Mouse (Mus musculus): ENCODE measurements around the gene Man2b2. TPM values are rescaled to one million over a fixed set of nuclear protein-coding genes. Genes with fewer than 3 reads are reported as not detected.

Gene Man2b2
- 22.1 and 24.9 TPM in 2 replicates for polyA plus RNA-seq (2015; fragmentation: Nextera tagmentation; extraction: Ambion mirVana)

DNA sequence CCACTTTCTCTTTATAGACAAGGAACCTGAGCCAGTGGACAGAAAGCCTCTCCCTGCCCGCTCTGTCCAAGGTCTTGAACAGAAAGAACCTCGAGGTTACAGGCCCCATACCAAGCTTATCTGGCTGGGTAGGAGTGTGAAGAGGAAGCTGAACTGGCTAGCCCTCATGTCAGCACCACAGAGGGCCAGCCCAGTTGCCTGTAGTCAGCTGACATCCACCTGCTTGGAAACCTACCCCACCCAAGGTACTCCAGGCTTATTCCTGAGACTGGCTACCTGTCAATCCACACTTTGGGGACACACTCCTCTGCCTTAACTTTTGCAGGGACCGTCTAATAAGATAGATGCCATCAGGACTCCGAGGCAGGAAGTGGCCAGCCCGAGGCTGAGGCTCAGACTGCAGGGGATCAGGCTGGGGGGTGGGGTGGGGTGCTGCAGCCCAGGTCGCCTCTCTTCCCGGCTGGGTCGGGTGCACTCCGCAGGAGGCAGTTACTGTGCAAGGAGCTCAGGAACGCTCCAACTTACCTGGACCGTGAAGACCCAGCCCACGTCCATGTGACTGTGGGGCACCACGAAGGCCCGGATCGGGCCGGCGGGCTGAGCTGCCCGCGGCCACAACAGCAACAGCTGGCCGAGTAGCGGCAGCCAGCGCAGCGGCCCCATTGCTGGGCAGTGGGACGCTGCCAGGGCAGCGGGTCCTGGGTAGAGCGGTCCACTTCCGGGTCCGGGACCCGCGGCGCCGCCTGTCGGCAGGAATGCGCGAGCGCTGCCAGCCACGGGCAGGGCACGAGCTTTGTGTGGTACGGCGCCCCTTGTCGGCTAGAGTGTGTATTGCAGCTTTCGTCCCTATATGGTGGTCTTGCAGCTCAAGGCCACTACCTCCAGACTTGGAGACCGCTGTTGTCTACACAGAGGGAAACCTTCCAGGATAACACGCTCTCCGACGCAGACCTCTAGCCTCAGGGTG, at the start of gene Man2b2:
TSS of gene Man2b2 (minus strand) at position 741 of the 967 bp plus-strand sequence.
- no peak within 1 kb of the TSS for H3K27ac ChIP-seq (replicated peaks)

DNA sequence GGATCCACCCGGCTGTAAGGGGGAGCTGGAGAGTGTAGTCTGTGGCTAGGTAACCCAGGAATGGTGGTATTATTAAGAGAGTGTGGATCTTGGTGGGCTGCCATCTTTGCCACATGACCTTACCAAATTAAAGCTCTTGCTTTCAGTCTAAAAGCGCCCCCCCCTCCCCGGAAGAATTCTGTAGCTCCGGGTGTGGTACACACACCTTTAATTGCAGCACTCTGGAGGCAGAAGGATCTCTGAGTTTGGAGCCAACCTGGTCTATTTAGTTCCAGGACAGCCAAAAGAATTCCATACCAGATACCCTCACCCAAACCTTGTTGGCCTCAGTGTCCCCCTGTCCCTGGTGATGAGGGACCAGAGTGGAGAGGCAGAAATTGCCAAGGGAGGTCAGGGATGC, 48.3 kb upstream of the Man2b2 start:
- Histone ChIP-seq H3K4me2 (replicated peaks) (no peak overlapping the region), H3K9me3 (replicated peaks) (no peaks in the 10 kb centered on the region), H3K27ac (replicated peaks) (no peak overlapping the region), H3K36me3 (no peaks in the 10 kb centered on the region), H3K27me3 (peaks cover 13% of the 10 kb centered on the region), H3K4me1 (no peaks in the 10 kb centered on the region), H3K9ac (no peak overlapping the region), H3K4me3 (replicated peaks) (no peak overlapping the region)
- 81% methylated on average over 4 of the region's 4 CpGs for WGBS
- no peak for ATAC-seq (ENCODE audit: insufficient number of reproducible peaks, low FRiP score, low TSS enrichment, low read depth)

More for the DNA sequence above, at the start of gene Man2b2:
- peak; percentile 84 for ATAC-seq (ENCODE audit: insufficient number of reproducible peaks, low FRiP score, low TSS enrichment, low read depth)
- no peaks in the 10 kb centered on the region for H3K36me3 ChIP-seq
- peak within 1 kb of the TSS; percentile 84 for H3K4me2 ChIP-seq (replicated peaks)
- H3K4me1 ChIP-seq: peaks cover 8% of the 10 kb centered on the region
- H3K9me3 ChIP-seq (replicated peaks): no peaks in the 10 kb centered on the region
- WGBS: 3% methylated on average over 46 of the region's 46 CpGs
- H3K4me3 ChIP-seq (replicated peaks): peak within 1 kb of the TSS; percentile 66
- no peaks in the 10 kb centered on the region for H3K27me3 ChIP-seq
- peak within 1 kb of the TSS; percentile 66 for H3K9ac ChIP-seq

DNA sequence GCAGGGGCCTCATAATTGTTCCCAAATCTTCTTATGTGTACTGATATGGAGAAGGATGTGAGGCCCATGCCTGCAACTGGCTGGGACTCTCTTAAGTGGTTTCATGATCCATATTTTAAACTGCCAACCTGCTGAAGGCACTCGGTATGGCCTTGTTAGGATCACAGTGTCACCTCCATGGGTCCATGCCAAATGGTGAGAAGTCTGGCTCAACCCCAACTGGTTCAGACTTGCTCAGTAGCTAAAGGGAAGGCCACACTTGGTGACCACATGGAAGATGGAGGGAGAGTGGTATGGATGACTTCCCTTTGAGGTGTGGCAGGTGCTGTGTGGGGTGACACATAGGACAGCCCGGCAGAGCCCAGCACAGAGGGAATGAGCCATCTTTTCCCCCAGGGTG, 47.2 kb upstream of the Man2b2 start:
- no peaks in the 10 kb centered on the region for H3K4me1 ChIP-seq
- ATAC-seq (ENCODE audit: insufficient number of reproducible peaks, low FRiP score, low TSS enrichment, low read depth): no peak
- H3K9ac ChIP-seq: no peak overlapping the region
- H3K4me3 ChIP-seq (replicated peaks): no peak overlapping the region
- H3K27me3 ChIP-seq: peaks cover 21% of the 10 kb centered on the region
- WGBS: 77% methylated on average over 2 of the region's 2 CpGs
- no peaks in the 10 kb centered on the region for H3K9me3 ChIP-seq (replicated peaks)
- no peaks in the 10 kb centered on the region for H3K36me3 ChIP-seq
- H3K27ac ChIP-seq (replicated peaks): no peak overlapping the region
- no peak overlapping the region for H3K4me2 ChIP-seq (replicated peaks)

GRCm38 (mm10) chr5:36876777-36877396, 46.4 kb upstream of the Man2b2 start:
- no peak overlapping the region for H3K4me2 ChIP-seq (replicated peaks)
- H3K9ac ChIP-seq: no peak overlapping the region
- 37% methylated on average over 7 of the region's 7 CpGs for WGBS
- no peaks in the 10 kb centered on the region for H3K9me3 ChIP-seq (replicated peaks)
- H3K4me1 ChIP-seq: no peaks in the 10 kb centered on the region
- H3K27ac ChIP-seq (replicated peaks): no peak overlapping the region
- H3K27me3 ChIP-seq: peaks cover 28% of the 10 kb centered on the region
- no peak overlapping the region for H3K4me3 ChIP-seq (replicated peaks)
- ATAC-seq (ENCODE audit: insufficient number of reproducible peaks, low FRiP score, low TSS enrichment, low read depth): no peak
- no peaks in the 10 kb centered on the region for H3K36me3 ChIP-seq

- peaks cover 37% of the 10 kb centered on the region for H3K27me3 ChIP-seq
- no peak for ATAC-seq (ENCODE audit: insufficient number of reproducible peaks, low FRiP score, low TSS enrichment, low read depth)
- no peaks in the 10 kb centered on the region for H3K9me3 ChIP-seq (replicated peaks)
- 65% methylated on average over 4 of the region's 4 CpGs for WGBS
- no peaks in the 10 kb centered on the region for H3K36me3 ChIP-seq
- H3K4me3 ChIP-seq (replicated peaks): no peak overlapping the region
- H3K4me1 ChIP-seq: no peaks in the 10 kb centered on the region
- H3K4me2 ChIP-seq (replicated peaks): no peak overlapping the region
- no peak overlapping the region for H3K9ac ChIP-seq
- H3K27ac ChIP-seq (replicated peaks): no peak overlapping the region
These were observed 45.5 kb upstream of the Man2b2 start for GRCm38 (mm10) chr5:36875956-36876355.

DNA sequence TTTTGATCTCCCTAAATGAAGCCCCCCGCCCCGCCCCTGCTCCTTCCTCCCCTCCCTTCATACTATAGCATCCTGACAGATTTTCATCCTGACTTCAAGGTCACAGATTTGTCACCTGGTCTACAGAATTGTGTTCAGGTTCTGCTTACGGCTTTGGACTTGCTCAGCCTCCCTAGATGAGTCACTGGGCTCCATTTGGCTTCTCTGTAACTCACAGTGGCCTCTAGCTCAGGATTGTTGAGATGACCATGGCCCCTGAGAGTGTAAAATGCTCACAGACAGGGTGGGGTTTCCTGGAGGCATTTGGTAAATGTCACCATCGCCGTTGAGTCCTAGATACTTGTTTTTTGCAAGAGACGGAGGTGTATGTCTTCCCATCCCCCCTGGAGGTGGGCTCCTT, 40.5 kb upstream of the Man2b2 start:
- no peak overlapping the region for H3K9ac ChIP-seq
- 84% methylated on average over 6 of the region's 6 CpGs for WGBS
- ATAC-seq (ENCODE audit: insufficient number of reproducible peaks, low FRiP score, low TSS enrichment, low read depth): no peak
- H3K4me3 ChIP-seq (replicated peaks): no peak overlapping the region
- peaks cover 23% of the 10 kb centered on the region for H3K4me1 ChIP-seq
- H3K9me3 ChIP-seq (replicated peaks): no peaks in the 10 kb centered on the region
- no peak overlapping the region for H3K4me2 ChIP-seq (replicated peaks)
- H3K27ac ChIP-seq (replicated peaks): no peak overlapping the region
- H3K36me3 ChIP-seq: no peaks in the 10 kb centered on the region
- peaks cover 86% of the 10 kb centered on the region for H3K27me3 ChIP-seq

GRCm38 (mm10) chr5:36869578-36870236, 39.3 kb upstream of the Man2b2 start:
- under 1% methylated on average over 56 of the region's 56 CpGs for WGBS
- H3K9ac ChIP-seq: no peak overlapping the region

GRCm38 (mm10) chr5:36869186-36869577, 38.7 kb upstream of the Man2b2 start:
- 2% methylated on average over 7 of the region's 7 CpGs for WGBS
- H3K9ac ChIP-seq: no peak overlapping the region
- H3K9me3 ChIP-seq (replicated peaks): no peaks in the 10 kb centered on the region
- no peak overlapping the region for H3K27ac ChIP-seq (replicated peaks)
- H3K4me1 ChIP-seq: peaks cover 23% of the 10 kb centered on the region
- H3K4me2 ChIP-seq (replicated peaks): peak overlapping the region; percentile 85
- peaks cover 94% of the 10 kb centered on the region for H3K27me3 ChIP-seq
- peak overlapping the region; percentile 43 for H3K4me3 ChIP-seq (replicated peaks)
- H3K36me3 ChIP-seq: no peaks in the 10 kb centered on the region
- ATAC-seq (ENCODE audit: insufficient number of reproducible peaks, low FRiP score, low TSS enrichment, low read depth): no peak

More at GRCm38 (mm10) chr5:36869578-36870236, 39.3 kb upstream of the Man2b2 start:
- Histone ChIP-seq H3K27me3 (peaks cover 93% of the 10 kb centered on the region), H3K9me3 (replicated peaks) (no peaks in the 10 kb centered on the region), H3K4me3 (replicated peaks) (peak overlapping the region; percentile 43), H3K4me1 (peaks cover 23% of the 10 kb centered on the region), H3K4me2 (replicated peaks) (peak overlapping the region; percentile 85), H3K36me3 (no peaks in the 10 kb centered on the region), H3K27ac (replicated peaks) (no peak overlapping the region)
- ATAC-seq (ENCODE audit: insufficient number of reproducible peaks, low FRiP score, low TSS enrichment, low read depth): no peak

- Histone ChIP-seq H3K9me3 (replicated peaks) (no peaks in the 10 kb centered on the region), H3K4me2 (replicated peaks) (peak within 1 kb of the TSS; percentile 85), H3K36me3 (no peaks in the 10 kb centered on the region), H3K4me1 (peaks cover 23% of the 10 kb centered on the region), H3K27me3 (peaks cover 94% of the 10 kb centered on the region), H3K9ac (no peak within 1 kb of the TSS), H3K4me3 (replicated peaks) (peak within 1 kb of the TSS; percentile 43), H3K27ac (replicated peaks) (no peak within 1 kb of the TSS)
- under 1% methylated on average over 67 of the region's 108 CpGs for WGBS
- ATAC-seq (ENCODE audit: insufficient number of reproducible peaks, low FRiP score, low TSS enrichment, low read depth): 0 out of 2 replicates have a peak, but pooled peaks have one; percentile 13
These were observed 38.0 kb upstream of the Man2b2 start, which contains the start of gene Ppp2r2c for GRCm38 (mm10) chr5:36868266-36869090. Gene Ppp2r2c, plus strand, starts transcription at chr5:36868513.

GRCm38 (mm10) chr5:36867561-36867960, 37.1 kb upstream of the Man2b2 start:
- no peak overlapping the region for H3K4me3 ChIP-seq (replicated peaks)
- 7% methylated on average over 6 of the region's 6 CpGs for WGBS
- peaks cover 88% of the 10 kb centered on the region for H3K27me3 ChIP-seq
- no peaks in the 10 kb centered on the region for H3K9me3 ChIP-seq (replicated peaks)
- no peak overlapping the region for H3K9ac ChIP-seq
- no peak overlapping the region for H3K4me2 ChIP-seq (replicated peaks)
- H3K36me3 ChIP-seq: no peaks in the 10 kb centered on the region
- no peak overlapping the region for H3K27ac ChIP-seq (replicated peaks)
- H3K4me1 ChIP-seq: peaks cover 23% of the 10 kb centered on the region
- no peak for ATAC-seq (ENCODE audit: insufficient number of reproducible peaks, low FRiP score, low TSS enrichment, low read depth)

Data from embryonic facial prominence, embryonic 15.5 days (tissue).